Mouse (Mus musculus) limb, embryonic 13.5 days (tissue): ENCODE results near the gene Lrrfip2. TPM values are rescaled to one million over a fixed set of nuclear protein-coding genes. Genes with fewer than 3 reads are reported as not detected.
A peak's percentile ranks its signal among the peaks of the same experiment; 100 is the strongest.

Experiments
- ATAC-seq: fragments of 200-750 bp; cut with Nextera tagmentation; 2 replicates; pipeline ENCODE4 v1.8.0; 2017; ENCODE audit warnings: low read depth, moderate number of reproducible peaks, moderate TSS enrichment; ENCODE audit not compliant: low FRiP score
- H3K27ac ChIP-seq: fragments of 300-500 bp; sonication (generic); 2 replicates; pipeline ENCODE4 v1.5.1; 2015; ENCODE audit warnings: inconsistent platforms, mild to moderate bottlenecking, moderate library complexity
- H3K27me3 ChIP-seq: fragments of 300-500 bp; sonication (generic); 2 replicates; pipeline ENCODE4 v1.6.1; 2015; ENCODE audit warnings: mild to moderate bottlenecking, inconsistent platforms
- H3K36me3 ChIP-seq: fragments of 300-500 bp; sonication (generic); 2 replicates; pipeline ENCODE4 v1.6.1; 2015; ENCODE audit warnings: inconsistent platforms, mild to moderate bottlenecking, moderate library complexity
- H3K4me1 ChIP-seq: fragments of 300-500 bp; sonication (generic); 2 replicates; pipeline ENCODE4 v1.6.1; 2015; ENCODE audit warnings: inconsistent platforms
- H3K4me2 ChIP-seq: fragments of 300-500 bp; sonication (generic); replicated peaks from 2 replicates; pipeline ENCODE4 v1.6.1; 2015; ENCODE audit warnings: inconsistent platforms, mild to moderate bottlenecking, moderate library complexity
- H3K4me3 ChIP-seq: fragments of 300-500 bp; sonication (generic); 2 replicates; pipeline ENCODE4 v1.5.1; 2015; ENCODE audit warnings: moderate library complexity, mild to moderate bottlenecking, inconsistent platforms
- H3K9ac ChIP-seq: fragments of 300-500 bp; sonication (generic); 2 replicates; pipeline ENCODE4 v1.6.1; 2015; ENCODE audit warnings: mild to moderate bottlenecking, inconsistent platforms
- H3K9me3 ChIP-seq: fragments of 300-500 bp; sonication (generic); 2 replicates; pipeline ENCODE4 v1.6.1; 2016; ENCODE audit warnings: inconsistent platforms
- WGBS: fragments of 180-500 bp; shearing (Covaris S2); methylation state at CpG from one replicate; pipeline ENCODE4 v1.1.7; 2015; 5-methylcytosine and 5-hydroxymethylcytosine counted together
- polyA plus RNA-seq: library from polyadenylated mRNA; unstranded; fragments of >200 nt; fragmentation: Nextera tagmentation; extraction: Ambion mirVana; gene quantifications from 2 replicates; pipeline ENCODE4 v1.2.1, GENCODE M21; 2015

Lrrfip2 gene
- polyA plus RNA-seq, 1 experiment from 2014 or later: 37.2 TPM

DNA sequence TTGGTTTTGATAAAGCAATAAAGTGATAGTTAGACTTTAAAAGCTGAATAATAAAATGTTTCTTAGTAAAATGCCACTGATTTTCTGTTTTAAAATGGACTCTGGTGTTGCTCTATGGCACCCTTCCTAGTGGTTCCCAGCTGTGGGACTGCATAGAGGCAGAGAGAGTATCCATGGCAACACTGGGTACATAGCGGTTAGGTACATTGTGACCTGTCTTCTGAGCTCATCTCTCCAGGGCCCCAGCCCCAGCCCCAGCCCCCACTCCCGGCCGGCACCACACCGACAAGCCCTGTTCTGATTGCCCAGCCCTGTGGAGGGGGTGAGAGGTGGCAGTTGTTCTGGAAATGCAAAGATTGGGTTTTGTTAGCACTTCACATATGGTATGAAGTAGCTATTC, 67.5 kb downstream of the Lrrfip2 start:
- 62% methylated on average over 4 of the region's 4 CpGs for WGBS
- no peaks in the 10 kb centered on the region for H3K9me3 ChIP-seq
- H3K27ac ChIP-seq: no peak overlapping the region
- no peak overlapping the region for H3K4me2 ChIP-seq
- H3K4me1 ChIP-seq: no peaks in the 10 kb centered on the region
- ATAC-seq: no peak
- H3K36me3 ChIP-seq: peaks cover 12% of the 10 kb centered on the region
- H3K27me3 ChIP-seq: no peaks in the 10 kb centered on the region
- H3K4me3 ChIP-seq: no peak overlapping the region
- H3K9ac ChIP-seq: no peak overlapping the region

DNA sequence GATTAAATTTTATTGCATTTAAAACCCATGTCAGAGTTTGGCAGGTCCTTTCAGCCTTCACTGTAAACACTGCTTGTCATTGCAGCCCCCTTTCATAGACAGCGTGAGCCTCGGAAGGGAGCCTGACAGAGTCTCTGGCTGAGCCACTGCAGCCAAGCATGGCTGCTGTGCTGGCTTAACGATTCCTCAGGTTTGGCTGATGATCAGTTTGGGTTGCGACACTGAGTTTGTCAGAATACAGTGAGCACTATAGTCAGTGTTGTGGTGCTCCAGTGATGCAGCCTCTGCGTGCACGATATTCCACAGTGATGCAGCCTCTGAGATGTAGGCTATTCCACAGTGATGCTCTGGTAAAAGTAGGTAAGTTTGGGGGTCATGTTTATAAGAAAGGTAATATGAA, 69.5 kb downstream of the Lrrfip2 start:
- Histone ChIP-seq H3K27me3 (no peaks in the 10 kb centered on the region), H3K36me3 (peaks cover 21% of the 10 kb centered on the region), H3K9ac (no peak overlapping the region), H3K9me3 (no peaks in the 10 kb centered on the region), H3K27ac (no peak overlapping the region), H3K4me3 (no peak overlapping the region), H3K4me2 (no peak overlapping the region), H3K4me1 (no peaks in the 10 kb centered on the region)
- ATAC-seq: no peak
- 81% methylated on average over 6 of the region's 6 CpGs for WGBS

DNA sequence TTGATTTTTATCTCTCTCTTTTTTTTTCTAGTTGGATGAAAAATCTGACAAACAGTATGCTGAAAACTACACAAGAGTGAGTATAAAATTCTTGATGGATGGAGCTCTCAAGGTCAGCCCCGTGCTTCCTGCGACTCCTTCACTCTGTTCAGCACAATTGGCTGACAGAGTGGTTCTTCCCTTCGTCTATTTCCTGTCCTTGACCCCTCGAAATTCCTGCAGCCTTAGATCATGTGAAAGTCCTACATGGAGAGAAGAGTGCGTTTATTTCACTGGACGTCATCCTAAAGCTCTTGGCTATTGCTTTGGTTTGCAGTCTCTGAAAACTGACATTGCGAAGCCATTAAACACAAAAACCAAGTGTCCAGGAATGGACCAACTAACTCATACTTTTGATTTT, 71.3 kb downstream of the Lrrfip2 start:
- Histone ChIP-seq H3K4me1 (no peaks in the 10 kb centered on the region), H3K9ac (no peak overlapping the region), H3K27ac (no peak overlapping the region), H3K4me2 (no peak overlapping the region), H3K36me3 (peaks cover 27% of the 10 kb centered on the region), H3K4me3 (no peak overlapping the region), H3K9me3 (no peaks in the 10 kb centered on the region), H3K27me3 (no peaks in the 10 kb centered on the region)
- no peak for ATAC-seq
- WGBS: 87% methylated on average over 7 of the region's 7 CpGs

DNA sequence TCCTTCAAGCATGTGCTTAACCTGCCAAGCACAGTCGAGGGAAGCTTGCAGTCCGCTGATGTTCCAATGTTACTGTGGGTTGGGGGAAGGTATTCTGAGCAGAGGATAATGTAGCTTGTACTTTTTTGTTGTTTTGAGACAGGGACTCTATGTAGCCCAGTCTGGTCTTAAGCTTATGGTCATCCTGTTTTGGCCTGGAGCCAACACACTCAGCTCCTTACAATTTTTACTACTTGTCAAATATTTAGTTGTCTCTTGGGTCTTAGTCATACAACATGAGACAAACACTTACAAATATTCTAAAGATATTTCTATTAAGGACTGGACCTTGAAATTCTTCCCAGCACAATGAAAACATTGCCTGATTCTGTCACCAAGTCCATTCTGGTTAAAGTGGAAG, 75.8 kb downstream of the Lrrfip2 start:
- no peaks in the 10 kb centered on the region for H3K4me1 ChIP-seq
- H3K27me3 ChIP-seq: no peaks in the 10 kb centered on the region
- 90% methylated on average over 2 of the region's 2 CpGs for WGBS

DNA sequence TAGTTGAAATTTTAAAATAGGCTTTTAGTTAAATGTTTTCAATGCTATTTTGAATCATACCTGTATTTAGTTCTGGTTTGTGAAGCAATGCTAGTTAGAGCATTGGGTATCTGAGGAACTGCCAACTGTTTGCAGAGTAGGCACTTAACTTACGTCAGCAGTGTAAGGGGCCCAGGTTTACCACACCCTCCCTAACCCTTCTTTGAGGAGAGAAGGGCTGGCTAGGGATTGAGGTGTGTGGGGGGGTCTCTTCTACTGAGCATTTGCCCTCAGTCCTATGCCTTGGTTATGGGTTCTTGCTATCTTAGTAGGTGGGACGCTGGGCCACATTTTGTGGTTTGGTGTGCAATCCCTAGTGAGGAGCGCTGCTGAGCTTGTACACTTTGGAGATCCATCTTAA, 79.7 kb downstream of the Lrrfip2 start:
- H3K9me3 ChIP-seq: no peaks in the 10 kb centered on the region
- no peaks in the 10 kb centered on the region for H3K4me1 ChIP-seq
- no peak for ATAC-seq
- H3K4me3 ChIP-seq: no peak overlapping the region
- no peaks in the 10 kb centered on the region for H3K27me3 ChIP-seq
- no peak overlapping the region for H3K27ac ChIP-seq
- no peak overlapping the region for H3K9ac ChIP-seq
- no peak overlapping the region for H3K4me2 ChIP-seq
- WGBS: 95% methylated on average over 3 of the region's 3 CpGs
- H3K36me3 ChIP-seq: peaks cover 32% of the 10 kb centered on the region

More for the DNA sequence above, 75.8 kb downstream of the Lrrfip2 start:
- ATAC-seq: no peak
- Histone ChIP-seq H3K9ac (no peak overlapping the region), H3K9me3 (no peaks in the 10 kb centered on the region), H3K4me2 (no peak overlapping the region), H3K27ac (no peak overlapping the region), H3K4me3 (no peak overlapping the region), H3K36me3 (peaks cover 33% of the 10 kb centered on the region)

DNA sequence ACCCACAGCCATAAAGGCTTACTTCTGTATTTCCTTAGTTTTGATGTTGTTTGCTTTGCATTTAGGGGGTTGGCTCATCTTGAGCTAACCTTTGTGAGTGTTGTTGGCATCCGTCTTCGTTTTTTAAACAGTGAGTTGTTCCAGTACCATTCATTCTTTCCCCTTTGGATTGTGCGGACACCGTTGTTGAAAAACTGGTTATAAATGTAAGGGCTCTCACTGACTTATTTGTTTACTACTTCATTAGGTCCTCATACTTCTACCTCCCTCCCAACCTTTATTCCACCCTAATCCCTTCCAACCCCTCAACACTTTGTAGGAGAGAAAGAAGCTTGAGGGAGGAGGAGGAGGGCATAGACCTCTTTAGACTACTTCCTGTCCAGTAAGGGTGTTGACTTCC, 80.3 kb downstream of the Lrrfip2 start:
- Histone ChIP-seq H3K9ac (no peak overlapping the region), H3K4me1 (no peaks in the 10 kb centered on the region), H3K27me3 (no peaks in the 10 kb centered on the region), H3K36me3 (peaks cover 31% of the 10 kb centered on the region), H3K9me3 (no peaks in the 10 kb centered on the region), H3K4me2 (no peak overlapping the region), H3K4me3 (no peak overlapping the region), H3K27ac (no peak overlapping the region)
- no peak for ATAC-seq
- WGBS: 93% methylated on average over 4 of the region's 4 CpGs

DNA sequence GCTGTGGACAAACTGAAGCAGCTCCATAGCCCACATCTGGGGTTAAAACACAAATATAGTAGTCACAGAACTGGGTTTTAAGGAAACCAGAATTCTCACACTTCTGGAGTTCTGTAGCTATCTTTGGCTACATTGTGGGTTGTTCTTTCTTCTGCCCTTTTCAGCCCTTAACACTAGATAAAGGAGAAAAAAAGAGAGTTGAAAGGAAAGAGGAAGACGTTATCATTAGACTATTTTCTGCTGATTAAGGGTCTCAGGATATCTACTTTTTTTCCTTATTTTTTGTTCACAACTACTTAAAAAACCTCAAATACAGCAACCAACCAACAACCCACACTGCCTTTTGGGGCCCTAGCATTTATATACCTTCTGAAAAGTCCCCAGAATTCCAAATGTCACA, 80.9 kb downstream of the Lrrfip2 start:
- ATAC-seq: no peak
- Histone ChIP-seq H3K27me3 (no peaks in the 10 kb centered on the region), H3K4me1 (no peaks in the 10 kb centered on the region), H3K4me3 (no peak overlapping the region), H3K9ac (no peak overlapping the region), H3K36me3 (peaks cover 33% of the 10 kb centered on the region), H3K27ac (no peak overlapping the region), H3K9me3 (no peaks in the 10 kb centered on the region), H3K4me2 (no peak overlapping the region)
- 91% methylated on average over 1 of the region's 1 CpGs for WGBS

DNA sequence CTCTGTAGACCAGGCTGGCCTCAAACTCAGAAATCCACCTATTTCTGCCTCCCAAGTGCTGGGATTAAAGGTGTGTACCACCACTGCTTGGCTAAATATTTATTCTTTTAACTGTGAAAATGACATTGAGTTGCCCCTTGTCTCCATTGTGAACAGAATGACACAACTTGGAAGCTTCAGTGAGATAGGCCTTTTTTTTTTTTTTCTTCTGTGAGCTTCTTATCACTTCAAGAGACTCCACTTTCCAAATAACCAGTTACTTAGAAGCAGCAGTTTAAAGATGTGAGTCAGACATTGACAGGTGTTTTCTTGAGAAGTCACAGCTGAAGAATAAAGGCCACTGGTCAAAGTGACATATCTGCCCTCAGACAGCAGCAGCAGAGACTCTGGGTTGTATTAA, 82.8 kb downstream of the Lrrfip2 start:
- Histone ChIP-seq H3K4me2 (no peak overlapping the region), H3K4me1 (no peaks in the 10 kb centered on the region), H3K9me3 (no peaks in the 10 kb centered on the region), H3K27me3 (no peaks in the 10 kb centered on the region), H3K27ac (no peak overlapping the region), H3K4me3 (no peak overlapping the region), H3K9ac (no peak overlapping the region), H3K36me3 (peaks cover 37% of the 10 kb centered on the region)
- ATAC-seq: no peak

DNA sequence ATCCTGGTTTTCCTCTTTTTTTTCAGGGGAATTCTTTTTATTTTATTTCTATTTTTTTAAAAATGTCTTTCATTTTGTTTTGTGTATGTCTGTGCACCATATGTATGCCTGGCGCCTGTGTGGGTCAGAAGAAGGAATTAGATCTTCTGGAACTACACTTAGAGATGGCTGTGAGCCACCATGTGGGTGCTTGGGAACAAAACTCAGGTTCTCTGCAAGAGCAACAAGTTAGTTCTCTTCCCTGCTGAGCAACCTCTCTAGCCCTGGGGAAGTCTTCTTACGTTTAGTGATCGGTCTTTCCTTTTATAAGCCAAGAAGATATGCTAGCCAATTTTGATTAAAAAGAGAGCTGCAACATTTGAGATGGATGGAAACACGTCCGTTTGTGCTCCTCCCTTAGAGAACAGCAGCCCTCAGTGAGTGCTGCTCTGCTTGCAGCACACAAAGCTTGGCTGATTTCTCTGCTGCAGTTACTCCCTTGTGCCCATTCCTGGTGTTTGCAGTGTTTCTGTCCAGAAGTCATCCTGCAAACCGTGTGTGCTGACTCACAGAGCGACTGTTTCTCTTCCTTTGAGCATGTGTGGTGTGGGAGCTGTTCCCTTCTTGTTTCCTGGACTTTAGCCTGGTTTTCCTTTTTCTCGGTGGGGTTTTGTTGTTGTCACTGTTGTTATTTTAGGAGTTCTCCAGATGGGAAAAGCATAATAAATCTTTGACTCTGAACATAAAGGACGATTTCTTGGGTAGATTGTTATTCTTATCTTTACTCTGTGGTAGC, 87.4 kb downstream of the Lrrfip2 start:
- Histone ChIP-seq H3K36me3 (peaks cover 49% of the 10 kb centered on the region), H3K27ac (0 out of 2 replicates have a peak overlapping the region, but pooled peaks have one; percentile 22), H3K4me1 (no peaks in the 10 kb centered on the region), H3K4me3 (no peak overlapping the region), H3K4me2 (no peak overlapping the region), H3K9ac (no peak overlapping the region), H3K27me3 (no peaks in the 10 kb centered on the region), H3K9me3 (no peaks in the 10 kb centered on the region)
- 67% methylated on average over 9 of the region's 9 CpGs for WGBS
- no peak for ATAC-seq

DNA sequence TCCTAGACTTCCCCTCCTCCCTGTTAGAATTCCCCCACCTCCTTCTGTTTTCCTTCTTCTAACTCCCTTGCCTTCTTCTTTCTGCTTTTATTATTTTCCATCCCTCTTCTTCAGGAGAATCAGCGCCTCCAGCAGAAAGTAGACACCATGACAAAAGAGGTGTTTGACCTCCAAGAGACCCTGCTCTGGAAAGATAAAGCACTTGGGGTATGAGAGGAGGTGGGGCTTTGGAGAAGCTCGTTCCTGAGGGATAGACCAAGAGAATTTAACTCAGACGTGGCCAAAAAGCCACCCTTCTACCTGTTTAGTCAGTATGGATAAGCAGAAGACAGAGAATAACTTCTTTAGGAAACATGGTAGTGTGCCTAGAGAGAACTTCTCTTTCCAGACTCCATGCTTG, 90.3 kb downstream of the Lrrfip2 start:
- peaks cover 36% of the 10 kb centered on the region for H3K36me3 ChIP-seq
- no peak overlapping the region for H3K4me3 ChIP-seq
- H3K9me3 ChIP-seq: no peaks in the 10 kb centered on the region
- WGBS: 61% methylated on average over 3 of the region's 3 CpGs
- H3K27ac ChIP-seq: no peak overlapping the region
- H3K27me3 ChIP-seq: no peaks in the 10 kb centered on the region
- H3K4me1 ChIP-seq: no peaks in the 10 kb centered on the region
- no peak overlapping the region for H3K9ac ChIP-seq
- H3K4me2 ChIP-seq: no peak overlapping the region
- ATAC-seq: no peak

DNA sequence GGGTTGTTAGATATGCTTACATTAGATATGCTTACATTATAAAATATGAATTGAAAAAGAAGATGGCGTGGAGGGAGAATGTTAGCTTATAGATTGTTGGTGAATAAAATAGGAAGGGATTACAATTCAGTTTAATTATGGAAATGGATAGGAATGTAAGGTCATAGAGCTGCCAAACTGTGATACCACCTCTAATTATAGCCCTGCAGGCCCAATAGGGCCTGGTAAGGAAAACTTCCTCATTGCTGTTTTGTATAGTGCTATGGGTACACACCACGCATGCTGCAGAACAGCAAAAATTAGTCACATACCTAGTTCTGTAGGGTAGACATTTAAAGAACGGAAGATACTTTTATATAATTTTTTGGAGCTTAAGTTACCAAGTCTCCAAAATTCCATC, 90.8 kb downstream of the Lrrfip2 start:
- no peak overlapping the region for H3K9ac ChIP-seq
- WGBS: 95% methylated on average over 3 of the region's 3 CpGs
- no peaks in the 10 kb centered on the region for H3K9me3 ChIP-seq
- no peaks in the 10 kb centered on the region for H3K27me3 ChIP-seq
- H3K27ac ChIP-seq: no peak overlapping the region
- no peak overlapping the region for H3K4me3 ChIP-seq
- ATAC-seq: no peak
- peaks cover 34% of the 10 kb centered on the region for H3K36me3 ChIP-seq
- H3K4me2 ChIP-seq: no peak overlapping the region
- H3K4me1 ChIP-seq: no peaks in the 10 kb centered on the region

DNA sequence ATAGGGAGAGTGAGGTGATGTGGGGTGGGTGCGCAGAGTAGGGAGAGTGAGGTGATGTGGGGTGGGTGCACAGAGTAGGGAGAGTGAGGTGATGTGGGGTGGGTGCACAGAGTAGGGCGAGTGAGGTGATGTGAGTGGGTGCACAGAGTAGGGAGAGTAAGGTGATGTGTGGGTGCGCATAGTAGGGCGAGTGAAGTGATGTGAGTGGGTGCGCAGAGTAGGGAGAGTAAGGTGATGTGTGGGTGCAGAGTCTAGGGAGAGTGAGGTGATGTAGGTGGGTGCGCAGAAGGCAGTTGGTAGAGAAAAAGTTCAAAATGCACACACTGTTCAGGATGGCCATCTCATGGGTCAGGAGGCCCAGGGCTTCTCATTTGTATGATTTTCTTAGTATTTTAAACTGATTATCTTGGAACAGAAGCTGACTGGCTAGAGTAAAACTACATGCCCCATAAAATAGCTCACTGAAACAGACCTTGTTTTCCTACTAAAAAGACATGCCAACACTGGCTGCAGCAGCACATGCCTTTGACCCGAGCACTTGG, 91.8 kb downstream of the Lrrfip2 start:
- WGBS: 89% methylated on average over 7 of the region's 7 CpGs
- Histone ChIP-seq H3K9ac (no peak overlapping the region), H3K27ac (no peak overlapping the region; the same call in 1 of the 2 replicates)

DNA sequence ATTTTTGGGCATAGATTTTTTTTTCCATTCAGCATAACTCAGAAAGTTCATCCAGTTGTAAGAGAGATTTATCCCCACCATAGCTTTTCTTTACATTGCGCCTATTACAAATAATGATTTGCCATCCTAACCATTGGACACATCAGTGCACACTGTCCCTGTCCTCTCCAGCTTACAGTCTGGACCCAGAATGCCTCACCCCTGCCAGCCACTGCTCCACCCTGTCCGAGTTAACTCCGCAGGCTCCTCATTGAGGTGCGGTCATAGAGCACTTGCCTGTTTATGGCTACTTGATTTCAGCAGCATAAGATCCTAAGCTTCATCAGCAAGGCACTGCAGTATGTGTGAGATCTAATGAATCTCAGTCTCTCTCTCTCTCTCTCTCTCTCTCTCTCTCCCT, 93.0 kb downstream of the Lrrfip2 start:
- no peak overlapping the region for H3K9ac ChIP-seq

More for the DNA sequence above, 91.8 kb downstream of the Lrrfip2 start:
- H3K36me3 ChIP-seq: peaks cover 40% of the 10 kb centered on the region
- no peak overlapping the region for H3K4me2 ChIP-seq
- 0 out of 2 replicates have a peak, but pooled peaks cover 4% of the 10 kb centered on the region for H3K4me1 ChIP-seq
- H3K4me3 ChIP-seq: no peak overlapping the region
- no peaks in the 10 kb centered on the region for H3K27me3 ChIP-seq
- no peaks in the 10 kb centered on the region for H3K9me3 ChIP-seq
- ATAC-seq: no peak

More for the DNA sequence above, 93.0 kb downstream of the Lrrfip2 start:
- Histone ChIP-seq H3K4me3 (no peak overlapping the region), H3K27ac (no peak overlapping the region), H3K9me3 (no peaks in the 10 kb centered on the region), H3K36me3 (peaks cover 38% of the 10 kb centered on the region), H3K27me3 (no peaks in the 10 kb centered on the region), H3K4me1 (0 out of 2 replicates have a peak, but pooled peaks cover 7% of the 10 kb centered on the region), H3K4me2 (no peak overlapping the region)
- ATAC-seq: no peak
- 86% methylated on average over 4 of the region's 4 CpGs for WGBS
